Comparison of ENCODE assay signal across 10 mouse cellular contexts in genomic region chr7:94042466-94043030, GRCm38 (mm10).
DNase-seq lines count a peak whose midpoint lies in the region; ATAC-seq lines count a peak whose summit lies in the region.
"Had no signal": no experiment of that assay in that cellular context is flagged by ENCODE, and none has a peak within 500 bp of the region (broad histone marks: within the 10 kb centered on the region; RNA-seq: fewer than 3 reads in every experiment).

No protein-coding gene starts in this region.

- 0 out of 2 replicates have a peak overlapping the region, but pooled peaks have one; percentile 4 for H3K4me3 ChIP-seq in heart, embryonic 16.5 days (ENCODE audit: low read length)
- no peak overlapping the region for H3K4me3 ChIP-seq in embryonic facial prominence, embryonic 11.5 days (ENCODE audit: low read depth, low read length)
- H3K4me3 ChIP-seq in neural tube, embryonic 13.5 days = peak overlapping the region; percentile 30
- H3K4me3 ChIP-seq: erythroblast, embryonic 14.5 days had no signal

- no peaks in the 10 kb centered on the region for H3K27me3 ChIP-seq in heart, embryonic 16.5 days (ENCODE audit: control insufficient read depth, insufficient read depth, low read length)
- H3K27me3 ChIP-seq in embryonic facial prominence, embryonic 11.5 days (ENCODE audit: control insufficient read depth, insufficient read depth, low read length) = no peaks in the 10 kb centered on the region
- H3K27me3 ChIP-seq in neural tube, embryonic 13.5 days = no peaks in the 10 kb centered on the region

- no peaks in the 10 kb centered on the region for H3K9me3 ChIP-seq in heart, embryonic 16.5 days (replicated peaks; ENCODE audit: control insufficient read depth, low read length)
- no peaks in the 10 kb centered on the region for H3K9me3 ChIP-seq in embryonic facial prominence, embryonic 11.5 days (replicated peaks; ENCODE audit: control insufficient read depth, low read length)
- no peaks in the 10 kb centered on the region for H3K9me3 ChIP-seq in neural tube, embryonic 13.5 days

- 27% methylated on average over 11 of the region's 11 CpGs for WGBS in heart, embryonic 16.5 days
- WGBS in embryonic facial prominence, embryonic 11.5 days = 9% methylated on average over 11 of the region's 11 CpGs
- 5% methylated on average over 11 of the region's 11 CpGs for WGBS in neural tube, embryonic 13.5 days

- no peak overlapping the region for H3K9ac ChIP-seq in heart, embryonic 16.5 days (ENCODE audit: low read length)
- no peak overlapping the region for H3K9ac ChIP-seq in embryonic facial prominence, embryonic 11.5 days (replicated peaks; ENCODE audit: low read length)
- peak overlapping the region; percentile 43 for H3K9ac ChIP-seq in neural tube, embryonic 13.5 days

- no peak overlapping the region for H3K27ac ChIP-seq in heart, embryonic 16.5 days (ENCODE audit: low read length)
- no peak overlapping the region for H3K27ac ChIP-seq in embryonic facial prominence, embryonic 11.5 days (replicated peaks; ENCODE audit: low read depth, low read length)
- H3K27ac ChIP-seq in neural tube, embryonic 13.5 days (replicated peaks) = no peak overlapping the region
- H3K27ac ChIP-seq: macrophage had no signal

- no peak for ATAC-seq in heart, embryonic 16.5 days (replicated peaks; ENCODE audit: extremely low read depth, insufficient read depth, low FRiP score)
- ATAC-seq in embryonic facial prominence, embryonic 11.5 days (replicated peaks; ENCODE audit: insufficient number of reproducible peaks, low FRiP score, low TSS enrichment, low read depth) = peak; percentile 72; the same call in 1 of the 2 replicates
- ATAC-seq in neural tube, embryonic 13.5 days (ENCODE audit: low read depth) = peak; percentile 79
- ATAC-seq in inflammation-experienced regulatory T-cells, adult 6 months = no peak

- H3K36me3 ChIP-seq in heart, embryonic 16.5 days (ENCODE audit: control insufficient read depth, insufficient read depth) = no peaks in the 10 kb centered on the region
- no peaks in the 10 kb centered on the region for H3K36me3 ChIP-seq in embryonic facial prominence, embryonic 11.5 days (replicated peaks; ENCODE audit: control insufficient read depth, insufficient read depth, low read depth, low read length)
- no peaks in the 10 kb centered on the region for H3K36me3 ChIP-seq in neural tube, embryonic 13.5 days

- H3K4me1 ChIP-seq in heart, embryonic 16.5 days (ENCODE audit: control insufficient read depth, insufficient read depth, low read length) = no peaks in the 10 kb centered on the region
- H3K4me1 ChIP-seq in embryonic facial prominence, embryonic 11.5 days (ENCODE audit: control insufficient read depth, insufficient read depth, low read length) = no peaks in the 10 kb centered on the region
- peaks cover 9% of the 10 kb centered on the region; the same call in 1 of the 2 replicates for H3K4me1 ChIP-seq in neural tube, embryonic 13.5 days (replicated peaks)

- no peak for DNase-seq in heart, postnatal 4 days
- DNase-seq in embryonic facial prominence, embryonic 11.5 days (ENCODE audit: low spot score) = peak; percentile 20
- peak; percentile 10 to 41 for DNase-seq in kidney, postnatal 4 days
- no peak for DNase-seq in adipocyte (ENCODE audit: low spot score)
- no peak for DNase-seq in adrenal gland, adult 8-10 months

- peak overlapping the region; percentile 41 for H3K4me2 ChIP-seq in heart, embryonic 16.5 days (ENCODE audit: low read depth, low read length)
- H3K4me2 ChIP-seq in embryonic facial prominence, embryonic 11.5 days (ENCODE audit: low read depth, low read length) = no peak overlapping the region
- H3K4me2 ChIP-seq in neural tube, embryonic 13.5 days = peak overlapping the region; percentile 53

Comparison
In these comparisons a context has a peak if more than half of its experiments do, and no peak if none do; other contexts are left out.
1. ATAC-seq: peak in embryonic facial prominence, embryonic 11.5 days (single experiment) and neural tube, embryonic 13.5 days (single experiment); none in heart, embryonic 16.5 days (single experiment) and inflammation-experienced regulatory T-cells, adult 6 months (single experiment).
2. DNase-seq: peak in embryonic facial prominence, embryonic 11.5 days (single experiment) and kidney, postnatal 4 days (2 of 2); none in heart, postnatal 4 days (single experiment), adipocyte (single experiment) and adrenal gland, adult 8-10 months (single experiment).